Mouse (Mus musculus) stomach, embryonic 15.5 days (tissue): ENCODE measurements around the gene Ankrd33b. TPM values are rescaled to one million over a fixed set of nuclear protein-coding genes. Genes with fewer than 3 reads are reported as not detected.

Experiments
- ATAC-seq: fragments of 200-750 bp; cut with Nextera tagmentation; 2 replicates; pipeline ENCODE4 v1.8.0; 2017; ENCODE audit warnings: low read depth, moderate number of reproducible peaks, moderate TSS enrichment; ENCODE audit not compliant: insufficient read depth, low FRiP score
- H3K27ac ChIP-seq: fragments of 300-500 bp; sonication (generic); 2 replicates; pipeline ENCODE4 v1.5.1; 2015; ENCODE audit warnings: mild to moderate bottlenecking, inconsistent platforms
- H3K27me3 ChIP-seq: fragments of 300-500 bp; sonication (generic); replicated peaks from 2 replicates; pipeline ENCODE4 v1.6.1; 2015; ENCODE audit warnings: inconsistent platforms
- H3K36me3 ChIP-seq: fragments of 300-500 bp; sonication (generic); 2 replicates; pipeline ENCODE4 v1.6.1; 2015; ENCODE audit warnings: inconsistent platforms
- H3K4me1 ChIP-seq: fragments of 300-500 bp; sonication (generic); 2 replicates; pipeline ENCODE4 v1.6.1; 2015; ENCODE audit warnings: inconsistent platforms
- H3K4me2 ChIP-seq: fragments of 300-500 bp; sonication (generic); 2 replicates; pipeline ENCODE4 v1.6.1; 2015; ENCODE audit warnings: mild to moderate bottlenecking, inconsistent platforms
- H3K4me3 ChIP-seq: fragments of 300-500 bp; sonication (generic); replicated peaks from 2 replicates; pipeline ENCODE4 v1.5.1; 2015; ENCODE audit warnings: inconsistent platforms
- H3K9ac ChIP-seq: fragments of 300-500 bp; sonication (generic); 2 replicates; pipeline ENCODE4 v1.6.1; 2015; ENCODE audit warnings: inconsistent platforms
- H3K9me3 ChIP-seq: fragments of 300-500 bp; sonication (generic); 2 replicates; pipeline ENCODE4 v1.6.1; 2016; ENCODE audit warnings: inconsistent platforms
- WGBS: fragments of 180-500 bp; shearing (Covaris S2); methylation state at CpG from one replicate; pipeline ENCODE4 v1.1.7; 2015; 5-methylcytosine and 5-hydroxymethylcytosine counted together
- polyA plus RNA-seq: library from polyadenylated mRNA; unstranded; fragments of >200 nt; fragmentation: Nextera tagmentation; extraction: Ambion mirVana; gene quantifications from 2 replicates; pipeline ENCODE4 v1.2.1, GENCODE M21; 2015

The Ankrd33b gene
- polyA plus RNA-seq, 1 experiment from 2014 or later, result 0.87 TPM

- Histone ChIP-seq H3K27me3 (no peaks in the 10 kb centered on the region), H3K36me3 (no peaks in the 10 kb centered on the region; the same call in 1 of the 2 replicates), H3K4me3 (no peak overlapping the region), H3K9ac (no peak overlapping the region), H3K27ac (no peak overlapping the region), H3K9me3 (no peaks in the 10 kb centered on the region), H3K4me2 (no peak overlapping the region), H3K4me1 (no peaks in the 10 kb centered on the region)
- 84% methylated on average over 7 of the region's 7 CpGs for WGBS
- no peak for ATAC-seq
Observed at GRCm38 (mm10) chr15:31272695-31273094, 94.8 kb downstream of the Ankrd33b start.

GRCm38 (mm10) chr15:31269558-31269957, 98.0 kb downstream of the Ankrd33b start:
- Histone ChIP-seq H3K27ac (no peak overlapping the region), H3K9ac (no peak overlapping the region), H3K4me1 (no peaks in the 10 kb centered on the region), H3K4me2 (no peak overlapping the region), H3K9me3 (no peaks in the 10 kb centered on the region), H3K36me3 (no peaks in the 10 kb centered on the region; the same call in 1 of the 2 replicates), H3K4me3 (no peak overlapping the region), H3K27me3 (no peaks in the 10 kb centered on the region)
- ATAC-seq, result no peak
- 84% methylated on average over 4 of the region's 4 CpGs for WGBS

- no peaks in the 10 kb centered on the region for H3K27me3 ChIP-seq
- 89% methylated on average over 6 of the region's 6 CpGs for WGBS
- no peak overlapping the region for H3K4me3 ChIP-seq
Observed at GRCm38 (mm10) chr15:31268148-31268547, 99.4 kb downstream of the Ankrd33b start.

GRCm38 (mm10) chr15:31265845-31266244, 101.7 kb downstream of the Ankrd33b start:
- H3K27ac ChIP-seq, result no peak overlapping the region
- H3K4me3 ChIP-seq, result no peak overlapping the region
- no peaks in the 10 kb centered on the region for H3K27me3 ChIP-seq
- 90% methylated on average over 12 of the region's 12 CpGs for WGBS
- no peaks in the 10 kb centered on the region for H3K4me1 ChIP-seq
- H3K9me3 ChIP-seq, result no peaks in the 10 kb centered on the region
- no peak overlapping the region for H3K9ac ChIP-seq
- H3K36me3 ChIP-seq, result no peaks in the 10 kb centered on the region
- no peak for ATAC-seq
- no peak overlapping the region for H3K4me2 ChIP-seq

More at GRCm38 (mm10) chr15:31268148-31268547, 99.4 kb downstream of the Ankrd33b start:
- H3K9ac ChIP-seq, result no peak overlapping the region
- no peak overlapping the region for H3K4me2 ChIP-seq
- H3K27ac ChIP-seq, result no peak overlapping the region
- H3K4me1 ChIP-seq, result no peaks in the 10 kb centered on the region
- no peak for ATAC-seq
- H3K36me3 ChIP-seq, result no peaks in the 10 kb centered on the region; the same call in 1 of the 2 replicates
- no peaks in the 10 kb centered on the region for H3K9me3 ChIP-seq

- ATAC-seq, result no peak
- Histone ChIP-seq H3K27ac (no peak overlapping the region), H3K9ac (no peak overlapping the region), H3K27me3 (no peaks in the 10 kb centered on the region), H3K4me3 (no peak overlapping the region), H3K36me3 (no peaks in the 10 kb centered on the region), H3K4me2 (no peak overlapping the region), H3K4me1 (no peaks in the 10 kb centered on the region), H3K9me3 (no peaks in the 10 kb centered on the region)
- WGBS, result 93% methylated on average over 8 of the region's 8 CpGs
Observed at GRCm38 (mm10) chr15:31265404-31265803, 102.1 kb downstream of the Ankrd33b start.

- no peak overlapping the region for H3K9ac ChIP-seq
- H3K4me1 ChIP-seq, result no peaks in the 10 kb centered on the region
- H3K4me2 ChIP-seq, result no peak overlapping the region
- H3K27ac ChIP-seq, result no peak overlapping the region
- 38% methylated on average over 6 of the region's 6 CpGs for WGBS
- no peaks in the 10 kb centered on the region for H3K27me3 ChIP-seq
- no peaks in the 10 kb centered on the region for H3K36me3 ChIP-seq
- ATAC-seq, result peak; percentile 44; the same call in 1 of the 2 replicates
- no peak overlapping the region for H3K4me3 ChIP-seq
- no peaks in the 10 kb centered on the region for H3K9me3 ChIP-seq
Observed at GRCm38 (mm10) chr15:31264827-31265226, 102.7 kb downstream of the Ankrd33b start.

- Histone ChIP-seq H3K4me3 (no peak overlapping the region), H3K27me3 (no peaks in the 10 kb centered on the region), H3K4me2 (no peak overlapping the region), H3K4me1 (peaks cover 12% of the 10 kb centered on the region; the same call in 1 of the 2 replicates), H3K9ac (no peak overlapping the region), H3K36me3 (no peaks in the 10 kb centered on the region), H3K27ac (no peak overlapping the region), H3K9me3 (no peaks in the 10 kb centered on the region)
- 74% methylated on average over 9 of the region's 9 CpGs for WGBS
- ATAC-seq, result no peak
Observed at GRCm38 (mm10) chr15:31262361-31262760, 105.2 kb downstream of the Ankrd33b start.

- peaks cover 12% of the 10 kb centered on the region; the same call in 1 of the 2 replicates for H3K4me1 ChIP-seq
- H3K9me3 ChIP-seq, result no peaks in the 10 kb centered on the region
- 76% methylated on average over 10 of the region's 10 CpGs for WGBS
- no peaks in the 10 kb centered on the region for H3K27me3 ChIP-seq
- no peaks in the 10 kb centered on the region for H3K36me3 ChIP-seq
- H3K4me2 ChIP-seq, result no peak overlapping the region
- no peak for ATAC-seq
- H3K9ac ChIP-seq, result no peak overlapping the region
- no peak overlapping the region for H3K4me3 ChIP-seq
- no peak overlapping the region for H3K27ac ChIP-seq
Observed at GRCm38 (mm10) chr15:31261094-31261493, 106.4 kb downstream of the Ankrd33b start.

GRCm38 (mm10) chr15:31258693-31259439, 108.7 kb downstream of the Ankrd33b start:
- Histone ChIP-seq H3K27me3 (no peaks in the 10 kb centered on the region), H3K27ac (peak overlapping the region; percentile 18; the same call in 1 of the 2 replicates), H3K4me2 (no peak overlapping the region), H3K9me3 (no peaks in the 10 kb centered on the region), H3K4me3 (no peak overlapping the region), H3K36me3 (no peaks in the 10 kb centered on the region), H3K4me1 (peaks cover 12% of the 10 kb centered on the region; the same call in 1 of the 2 replicates), H3K9ac (no peak overlapping the region)
- ATAC-seq, result no peak
- 68% methylated on average over 18 of the region's 18 CpGs for WGBS

- H3K9ac ChIP-seq, result no peak overlapping the region
- peak overlapping the region; percentile 26; the same call in 1 of the 2 replicates for H3K27ac ChIP-seq
- no peak overlapping the region for H3K4me3 ChIP-seq
- 50% methylated on average over 21 of the region's 21 CpGs for WGBS
- H3K4me1 ChIP-seq, result peaks cover 12% of the 10 kb centered on the region; the same call in 1 of the 2 replicates
- H3K36me3 ChIP-seq, result no peaks in the 10 kb centered on the region
- no peaks in the 10 kb centered on the region for H3K9me3 ChIP-seq
- H3K27me3 ChIP-seq, result no peaks in the 10 kb centered on the region
- ATAC-seq, result peak; percentile 70
- H3K4me2 ChIP-seq, result no peak overlapping the region
Observed at GRCm38 (mm10) chr15:31258029-31258692, 109.4 kb downstream of the Ankrd33b start.

- 88% methylated on average over 1 of the region's 1 CpGs for WGBS
- Histone ChIP-seq H3K9me3 (no peaks in the 10 kb centered on the region), H3K27ac (0 out of 2 replicates have a peak overlapping the region, but pooled peaks have one; percentile 11), H3K4me3 (no peak overlapping the region), H3K36me3 (no peaks in the 10 kb centered on the region), H3K27me3 (no peaks in the 10 kb centered on the region), H3K4me2 (no peak overlapping the region), H3K9ac (no peak overlapping the region), H3K4me1 (peaks cover 12% of the 10 kb centered on the region; the same call in 1 of the 2 replicates)
- ATAC-seq, result no peak
Observed at GRCm38 (mm10) chr15:31257329-31257728, 110.2 kb downstream of the Ankrd33b start.

GRCm38 (mm10) chr15:31255762-31256161, 111.8 kb downstream of the Ankrd33b start:
- H3K9me3 ChIP-seq, result no peaks in the 10 kb centered on the region
- no peaks in the 10 kb centered on the region for H3K36me3 ChIP-seq
- H3K4me2 ChIP-seq, result no peak overlapping the region
- H3K4me3 ChIP-seq, result no peak overlapping the region
- H3K27ac ChIP-seq, result no peak overlapping the region
- H3K27me3 ChIP-seq, result no peaks in the 10 kb centered on the region
- WGBS, result 84% methylated on average over 6 of the region's 6 CpGs
- no peak for ATAC-seq
- peaks cover 12% of the 10 kb centered on the region; the same call in 1 of the 2 replicates for H3K4me1 ChIP-seq
- no peak overlapping the region for H3K9ac ChIP-seq
